Mouse (Mus musculus) kidney, postnatal 0 days (tissue): ENCODE measurements around the gene Klhl29. TPM values are rescaled to one million over a fixed set of nuclear protein-coding genes. Genes with fewer than 3 reads are reported as not detected.

Experiments
- ATAC-seq: fragments of 200-750 bp; cut with Nextera tagmentation; replicated peaks from 2 replicates; pipeline ENCODE4 v1.8.0; 2017; ENCODE audit warnings: low read depth, moderate number of reproducible peaks, moderate TSS enrichment, moderate library complexity; ENCODE audit not compliant: low FRiP score
- DNase-seq: peaks from one replicate; pipeline ENCODE4 v3.0.0-alpha.2; 2016; ENCODE audit warnings: low spot score
- H3K27ac ChIP-seq: fragments of 300-500 bp; sonication (generic); 2 replicates; pipeline ENCODE4 v1.5.1; 2014; ENCODE audit warnings: mild to moderate bottlenecking
- H3K27me3 ChIP-seq: fragments of 300-500 bp; sonication (generic); 2 replicates; pipeline ENCODE4 v1.6.1; 2014; ENCODE audit warnings: low read length, mixed read lengths; ENCODE audit not compliant: insufficient read depth
- H3K36me3 ChIP-seq: fragments of 300-500 bp; sonication (generic); 2 replicates; pipeline ENCODE4 v1.6.1; 2014; ENCODE audit warnings: low read length, mixed read lengths; ENCODE audit not compliant: insufficient read depth
- H3K4me1 ChIP-seq: fragments of 300-500 bp; sonication (generic); replicated peaks from 2 replicates; pipeline ENCODE4 v1.6.1; 2014; ENCODE audit warnings: antibody characterized with exemption, low read length, mixed read lengths; ENCODE audit not compliant: insufficient read depth
- H3K4me2 ChIP-seq: fragments of 300-500 bp; sonication (generic); 2 replicates; pipeline ENCODE4 v1.6.1; 2014; ENCODE audit warnings: mild to moderate bottlenecking, low read length, moderate library complexity, mixed read lengths
- H3K4me3 ChIP-seq: fragments of 300-500 bp; sonication (generic); replicated peaks from 2 replicates; pipeline ENCODE4 v1.5.1; 2014; ENCODE audit warnings: low read depth, low read length
- H3K9ac ChIP-seq: fragments of 300-500 bp; sonication (generic); 2 replicates; pipeline ENCODE4 v1.6.1; 2014; ENCODE audit warnings: low read depth, low read length
- H3K9me3 ChIP-seq: fragments of 300-500 bp; sonication (generic); replicated peaks from 2 replicates; pipeline ENCODE4 v1.6.1; 2016; ENCODE audit warnings: low read length, inconsistent platforms, mixed read lengths
- CTCF ChIP-seq: IDR thresholded peaks from 2 replicates; pipeline ENCODE4 v1.5.1; 2016; ENCODE audit warnings: antibody characterized with exemption, low read depth, mild to moderate bottlenecking, moderate library complexity
- WGBS: fragments of 180-500 bp; shearing (Covaris S2); extraction: QIAGEN DNeasy Blood & Tissue Kit; methylation state at CpG from one replicate; pipeline ENCODE4 v1.1.7; 2014; 5-methylcytosine and 5-hydroxymethylcytosine counted together
- polyA plus RNA-seq: library from polyadenylated mRNA; unstranded; fragments of >200 nt; fragmentation: Nextera tagmentation; extraction: Ambion mirVana; gene quantifications from 2 replicates; pipeline ENCODE4 v1.2.1, GENCODE M21; 2015

The Klhl29 gene
- polyA plus RNA-seq, 1 experiment from 2014 or later = 0.30 TPM

DNA sequence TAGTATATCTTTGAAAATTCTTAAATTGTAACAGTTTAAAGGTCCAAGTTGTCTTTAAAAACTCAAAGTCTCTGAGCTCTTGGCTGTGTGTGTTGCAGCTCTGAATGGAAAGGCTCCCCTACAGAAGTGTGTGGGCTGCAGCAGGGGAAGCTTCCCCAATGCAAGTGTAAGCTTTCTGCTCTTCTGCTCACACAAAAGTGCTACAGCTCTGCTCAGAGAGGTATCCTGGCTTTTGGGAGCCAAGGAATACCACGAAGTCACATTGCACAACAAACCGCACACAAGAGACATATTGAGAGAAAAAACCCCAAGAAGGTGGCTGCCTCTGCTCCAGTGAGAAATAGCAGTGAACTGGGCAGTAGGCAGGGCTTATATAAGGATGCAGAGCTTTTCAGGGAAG is 337.5 kb downstream of the Klhl29 start:
- Histone ChIP-seq H3K4me3 (no peak overlapping the region), H3K4me2 (no peak overlapping the region), H3K27me3 (no peaks in the 10 kb centered on the region), H3K9me3 (no peaks in the 10 kb centered on the region), H3K27ac (no peak overlapping the region), H3K36me3 (peaks cover 24% of the 10 kb centered on the region), H3K9ac (no peak overlapping the region), H3K4me1 (no peaks in the 10 kb centered on the region)
- no peak for ATAC-seq
- no peak for DNase-seq
- no peak for TF ChIP-seq CTCF
- WGBS = 98% methylated on average over 2 of the region's 2 CpGs

DNA sequence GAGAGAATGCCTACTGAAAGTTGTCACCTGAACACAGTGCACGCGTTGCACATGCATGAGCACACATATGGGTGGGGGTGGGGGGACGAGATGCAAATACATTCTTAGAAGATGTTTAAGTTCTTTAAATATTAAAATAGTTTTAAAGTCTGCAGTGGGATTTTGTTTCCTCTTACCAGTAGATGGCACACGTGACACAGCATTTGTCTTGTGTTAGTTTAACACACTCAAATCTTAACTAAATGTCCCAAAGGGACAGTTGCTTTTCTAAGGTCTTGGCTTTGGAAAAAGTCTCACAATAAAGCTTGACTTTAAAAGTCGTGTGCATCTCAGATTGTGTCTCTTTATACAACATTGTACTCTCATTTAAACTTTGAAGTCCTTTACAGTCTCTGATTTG is 346.4 kb downstream of the Klhl29 start:
- Histone ChIP-seq H3K4me1 (no peaks in the 10 kb centered on the region), H3K27me3 (no peaks in the 10 kb centered on the region), H3K36me3 (peaks cover 18% of the 10 kb centered on the region), H3K9ac (no peak overlapping the region), H3K9me3 (no peaks in the 10 kb centered on the region), H3K4me2 (no peak overlapping the region), H3K27ac (no peak overlapping the region), H3K4me3 (no peak overlapping the region)
- WGBS = 78% methylated on average over 5 of the region's 5 CpGs
- TF ChIP-seq CTCF = peak; percentile 63
- DNase-seq (peak; percentile 53), ATAC-seq (no peak)
